Mouse (Mus musculus) erythroblast, embryonic 14.5 days (primary cell): ENCODE results near the gene Cldn20.

Source experiments
- GATA1 ChIP-seq: IDR thresholded peaks from 2 replicates; pipeline ENCODE4 v1.6.1; 2012; ENCODE audit warnings: low read length, inconsistent platforms, mixed read lengths
- TAL1 ChIP-seq: IDR thresholded peaks from 3 replicates; pipeline ENCODE4 v1.6.1; 2012; ENCODE audit warnings: low read length, inconsistent platforms, mixed read lengths

- TF ChIP-seq GATA1: no peak
- no peak for TF ChIP-seq TAL1
Observed at GRCm38 (mm10) chr17:3487211-3487610, 45.1 kb upstream of the Cldn20 start.
